16 mouse cellular contexts compared by ENCODE assay signal in the genomic region with DNA sequence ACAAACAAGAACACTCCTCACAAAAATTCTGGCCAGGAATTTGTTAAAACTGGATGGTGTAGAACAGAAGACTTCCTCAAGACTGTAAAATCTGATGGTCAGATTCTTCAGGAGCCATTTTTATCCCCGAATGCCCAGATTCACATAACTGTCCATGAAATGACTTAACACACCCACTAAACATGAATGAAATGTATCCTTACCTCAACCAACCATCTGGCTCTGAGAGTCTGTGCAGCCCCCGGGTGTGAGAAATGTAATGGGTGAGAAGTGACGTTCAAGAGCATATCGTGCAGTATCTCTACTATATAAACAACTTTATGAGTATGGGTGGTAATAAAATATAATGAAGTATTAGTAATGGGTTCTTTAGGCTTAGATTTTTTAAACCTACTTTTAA.
"Had no signal": no experiment of that assay in that cellular context is flagged by ENCODE, and none has a peak within 500 bp of the region (broad histone marks: within the 10 kb centered on the region; RNA-seq: fewer than 3 reads in every experiment).

No protein-coding gene starts in this region.

- ATAC-seq: liver, embryonic 12.5 days; liver, postnatal 0 days; lung, postnatal 0 days; midbrain, embryonic 13.5 days; midbrain, embryonic 15.5 days; midbrain, embryonic 16.5 days had no signal

- DNase-seq: left cerebral cortex, postnatal 4 days; liver; liver, embryonic 13.5 days; liver, postnatal 0 days; lung, adult 18-20 months; lung, adult 2 months; lung, embryonic 14.5 days; lung, postnatal 10 days; lung, postnatal 14 days; lung, postnatal 4 days; midbrain, embryonic 14.5 days had no signal
